Mouse (Mus musculus) kidney, adult 2 months (tissue): ENCODE results near the gene Grb7.

Experiments
- CTCF ChIP-seq: fragments of 200-500 bp; conservative IDR thresholded peaks from 2 replicates; pipeline ENCODE4 v1.5.1; 2011; ENCODE audit warnings: low read depth, mild to moderate bottlenecking, control low read depth, low read length, moderate library complexity, mixed read lengths; ENCODE audit not compliant: insufficient read depth, insufficient read length
- POLR2A ChIP-seq: fragments of 200-500 bp; IDR thresholded peaks from one replicate; pipeline ENCODE4 v1.6.1; 2011; ENCODE audit warnings: low read depth, low read length, control low read depth

DNA sequence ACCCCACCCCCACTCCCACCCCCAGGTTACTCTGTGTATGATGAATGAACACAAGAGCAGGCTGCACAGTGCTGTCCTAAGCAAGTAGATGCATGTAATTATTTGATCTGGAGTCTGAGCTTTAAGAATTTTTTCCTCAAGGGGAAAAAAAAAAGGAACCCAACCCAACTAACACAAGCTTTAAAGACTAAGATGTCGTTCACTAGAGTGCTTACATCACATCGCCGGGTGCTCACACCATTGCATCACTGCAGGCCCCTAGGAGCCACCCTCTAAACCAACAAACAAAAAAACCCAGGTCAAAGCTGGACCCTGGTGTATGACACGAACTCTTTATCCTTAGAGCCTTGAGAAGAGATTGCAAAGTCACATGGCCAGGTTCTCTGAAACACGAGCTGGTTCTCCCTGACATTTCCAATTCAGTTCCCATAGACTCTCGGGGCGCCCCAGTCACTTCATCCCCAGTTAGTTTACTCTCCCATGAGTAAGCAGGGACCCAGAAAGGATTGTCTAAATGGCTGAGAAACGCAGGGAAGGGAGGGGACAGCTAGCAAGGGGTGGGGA lies 27.8 kb downstream of the Grb7 start:
- TF ChIP-seq CTCF (no peak), POLR2A (no peak)
